Mouse (Mus musculus) spleen, postnatal 36 days (tissue): ENCODE results near the gene Vmn1r39.
"Not testable (repeated sequence)": the region's sequence is repeated elsewhere in the genome, so short reads cannot be mapped to it uniquely, and the experiment has no call there.

Experiments
- DNase-seq, 2 experiments: peaks; one replicate each; pipeline ENCODE4 v3.0.0; 2022; ENCODE audit warnings: low spot score in 2 of 2, mixed read lengths in 1 of 2

Gene Vmn1r39

DNA sequence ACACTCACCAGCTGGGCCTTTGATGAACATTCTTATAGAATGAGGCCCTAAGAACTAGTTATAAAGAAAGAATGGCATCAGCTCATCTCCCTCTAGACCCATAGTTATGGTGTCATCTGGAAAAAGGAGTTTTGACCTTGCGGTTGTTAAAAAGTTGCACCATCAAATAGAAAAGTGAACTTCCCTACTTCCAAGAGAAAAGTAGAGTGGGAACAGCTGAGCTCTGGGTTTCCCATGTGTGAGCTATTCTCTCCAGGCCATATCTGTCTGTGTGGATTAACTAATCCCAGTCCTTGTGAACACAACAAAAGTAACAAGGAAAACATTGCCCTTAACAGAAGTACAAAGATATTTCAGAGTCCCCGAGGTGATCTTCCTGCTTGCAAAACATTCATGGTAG lies at the start of gene Vmn1r39:
Vmn1r39 (minus strand) TSS at position 101 of the 400 bp plus-strand sequence.
- no peak for DNase-seq

- DNase-seq = no peak
These were observed 49.0 kb upstream of the Vmn1r39 start for GRCm38 (mm10) chr6:66859391-66859790.

DNA sequence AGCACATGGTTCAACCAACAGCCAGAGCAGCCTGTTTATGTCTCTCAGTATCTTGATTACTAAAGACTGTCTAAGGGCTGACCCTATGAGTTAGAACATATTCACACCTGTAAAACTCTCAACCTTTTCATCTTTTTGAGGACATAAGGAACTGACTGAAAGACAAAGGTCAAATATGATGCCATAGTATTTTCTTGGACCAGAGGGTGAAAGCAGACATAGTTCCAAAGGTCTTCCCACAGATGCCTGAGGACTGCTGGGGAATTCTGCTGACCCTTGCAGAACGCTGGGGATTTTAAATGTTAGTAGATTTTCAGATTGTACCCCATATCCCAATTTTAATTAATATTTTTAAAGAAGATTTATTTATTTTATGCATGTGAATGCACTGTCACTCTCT lies 47.9 kb upstream of the Vmn1r39 start:
- no peak for DNase-seq

GRCm38 (mm10) chr6:66856236-66856635 lies 45.8 kb upstream of the Vmn1r39 start:
- DNase-seq = no peak

GRCm38 (mm10) chr6:66848936-66849335 lies 38.5 kb upstream of the Vmn1r39 start:
- DNase-seq = no peak

GRCm38 (mm10) chr6:66840631-66841030 lies 30.2 kb upstream of the Vmn1r39 start:
- DNase-seq = not testable (repeated sequence)

DNA sequence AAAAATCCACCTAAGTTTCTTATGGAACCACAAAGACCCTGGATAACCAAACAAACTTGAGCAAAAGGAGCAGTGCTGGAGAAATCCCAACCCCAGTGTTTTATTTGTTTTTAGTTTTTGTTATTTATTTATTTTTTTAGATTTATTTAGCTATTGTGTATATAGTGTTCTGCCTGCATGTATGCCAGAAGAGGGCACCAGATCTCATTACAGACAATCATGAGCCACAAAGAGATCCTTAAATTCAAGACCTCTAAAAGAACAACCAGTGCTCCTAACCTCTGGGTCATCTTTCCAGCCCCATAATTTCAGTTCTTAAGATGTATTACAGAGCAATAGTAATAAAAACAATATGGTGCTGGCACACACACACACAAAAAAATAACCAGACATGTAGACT lies 26.5 kb upstream of the Vmn1r39 start:
- DNase-seq = no peak

DNA sequence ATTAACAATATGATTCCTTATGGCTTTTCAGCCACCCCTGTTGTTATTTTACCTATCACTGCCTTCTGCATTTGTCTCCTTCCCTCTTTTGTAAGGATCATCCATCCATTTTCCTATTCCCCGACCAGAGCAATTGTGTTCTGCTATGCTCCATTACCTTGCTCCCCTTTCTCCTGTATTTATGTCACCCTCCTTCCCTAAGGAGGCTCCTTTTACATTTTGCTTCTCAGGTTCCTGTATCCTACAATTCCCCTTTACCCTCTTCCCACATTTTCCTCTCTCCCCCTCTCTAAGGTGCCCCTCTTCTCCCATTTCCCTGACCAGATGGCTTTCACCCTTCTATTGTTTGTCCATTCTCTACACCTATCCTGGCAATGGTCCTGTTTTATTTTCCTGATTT lies 4.1 kb downstream of the Vmn1r39 start:
- no peak for DNase-seq

GRCm38 (mm10) chr6:66805713-66806112 lies 4.7 kb downstream of the Vmn1r39 start:
- no peak for DNase-seq

GRCm38 (mm10) chr6:66782527-66782926 lies 27.9 kb downstream of the Vmn1r39 start, which contains the start of gene Vmn1r38:
TSS of gene Vmn1r38 (minus strand) at chr6:66782627.
- DNase-seq = not testable (repeated sequence)
